Mouse (Mus musculus): Measurements from ENCODE around the gene Smurf2.
A peak's percentile ranks its signal among the peaks of the same experiment; 100 is the strongest.

Smurf2 gene

DNA sequence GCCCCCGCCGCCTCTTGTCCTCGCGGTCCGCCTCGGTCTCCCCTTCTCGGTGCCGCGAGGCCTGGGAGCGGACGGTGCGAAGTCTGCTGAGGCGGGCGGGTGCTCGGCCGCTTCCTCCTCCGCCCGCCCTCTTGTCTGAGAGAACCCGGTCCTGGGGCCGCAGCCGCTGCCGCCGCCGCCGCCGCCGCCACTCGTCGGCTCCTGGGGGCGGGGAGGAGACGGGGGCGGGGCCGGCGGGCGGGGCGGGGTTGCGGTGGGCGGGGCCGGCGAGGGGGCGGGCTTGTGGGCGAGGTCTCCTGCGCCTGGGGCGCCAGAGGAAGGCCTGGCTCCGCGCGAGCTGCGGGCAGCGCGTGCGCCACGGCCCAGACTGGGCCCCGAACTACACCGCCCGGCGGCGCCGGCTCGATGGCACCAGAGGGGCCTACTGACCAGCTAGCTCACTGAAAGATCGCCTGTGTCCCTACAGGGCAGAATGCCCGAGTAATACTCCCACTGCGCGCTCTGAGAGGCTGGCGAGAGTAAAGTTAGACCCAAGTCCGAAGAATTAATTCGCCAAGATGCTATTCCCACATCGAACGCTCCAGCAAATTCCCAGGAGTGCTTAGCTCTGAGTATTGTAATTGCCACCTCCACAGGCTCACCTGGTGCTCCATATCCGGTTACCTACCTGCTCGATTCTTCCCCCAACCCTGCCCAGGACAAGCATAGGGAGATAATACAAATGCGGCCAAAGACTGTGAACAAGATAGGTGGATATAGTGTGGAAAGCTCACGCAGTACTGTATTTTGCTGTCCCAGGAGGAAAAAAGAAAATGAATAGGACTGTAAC is at the start of gene Smurf2:
Gene Smurf2 (minus strand): TSS at position 165 of the 829 bp plus-strand sequence.
- DNase-seq (ENCODE audit: low read depth, low spot score), result peak; percentile 92

DNA sequence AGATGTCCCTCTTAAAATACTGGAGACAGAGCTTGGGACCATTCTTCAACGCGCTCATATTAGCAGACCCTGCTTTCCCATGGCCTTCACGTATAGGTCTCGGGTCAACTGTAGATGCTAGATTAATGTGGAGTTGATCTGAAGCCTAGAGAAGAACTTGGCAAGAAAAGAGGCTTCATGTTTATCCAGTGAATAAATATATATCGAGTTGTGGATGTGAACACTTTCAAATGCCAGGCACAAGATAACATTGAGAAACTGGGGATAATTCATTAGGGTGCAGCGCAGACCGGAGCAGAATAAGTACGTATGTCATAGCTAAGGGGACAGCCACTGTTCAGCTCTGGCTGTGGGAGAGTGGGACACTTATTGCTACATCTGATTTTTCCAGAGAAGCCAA is 49.3 kb upstream of the Smurf2 start:
- DNase-seq (ENCODE audit: low read depth, low spot score), result no peak

DNA sequence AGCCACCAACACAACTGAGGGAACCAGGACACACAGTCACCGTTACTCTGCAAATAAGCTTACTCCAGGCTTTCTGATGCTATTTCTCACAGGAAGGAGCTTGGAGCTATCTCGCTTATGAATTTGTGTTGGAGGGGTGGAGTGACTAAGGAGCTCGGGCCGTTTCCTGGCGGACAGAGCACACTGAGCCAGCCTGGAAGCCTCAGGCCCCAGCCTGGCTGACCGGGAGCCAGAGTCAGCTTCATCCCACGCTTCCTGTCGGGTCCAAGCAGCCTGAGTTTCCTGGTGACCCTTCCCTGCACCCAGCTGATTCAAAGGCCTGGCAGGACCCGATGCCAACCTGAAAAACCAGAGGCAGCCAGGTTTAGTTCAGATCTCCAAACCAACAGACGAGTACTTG is 47.1 kb upstream of the Smurf2 start:
- DNase-seq (ENCODE audit: low read depth, low spot score), result no peak

DNA sequence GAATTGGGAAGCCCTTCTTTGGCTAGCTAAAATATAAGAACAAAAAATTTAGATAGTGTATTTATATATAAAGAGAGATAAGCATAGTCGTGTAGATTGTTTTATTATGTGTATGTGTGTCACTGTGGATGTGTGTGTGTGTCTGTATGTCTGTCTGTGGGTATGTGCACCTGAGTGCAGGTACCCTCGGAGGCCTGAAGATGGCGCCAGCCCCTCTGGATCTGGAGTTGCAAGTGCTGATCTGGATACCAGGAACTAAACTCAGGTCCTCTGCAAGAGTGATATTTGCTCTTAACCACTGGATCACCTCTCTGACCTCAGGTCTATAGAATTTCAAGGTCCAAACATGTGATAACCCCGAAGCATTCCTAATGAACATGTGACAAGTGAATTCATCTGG is 45.4 kb upstream of the Smurf2 start:
- no peak for DNase-seq (ENCODE audit: low read depth, low spot score)

DNA sequence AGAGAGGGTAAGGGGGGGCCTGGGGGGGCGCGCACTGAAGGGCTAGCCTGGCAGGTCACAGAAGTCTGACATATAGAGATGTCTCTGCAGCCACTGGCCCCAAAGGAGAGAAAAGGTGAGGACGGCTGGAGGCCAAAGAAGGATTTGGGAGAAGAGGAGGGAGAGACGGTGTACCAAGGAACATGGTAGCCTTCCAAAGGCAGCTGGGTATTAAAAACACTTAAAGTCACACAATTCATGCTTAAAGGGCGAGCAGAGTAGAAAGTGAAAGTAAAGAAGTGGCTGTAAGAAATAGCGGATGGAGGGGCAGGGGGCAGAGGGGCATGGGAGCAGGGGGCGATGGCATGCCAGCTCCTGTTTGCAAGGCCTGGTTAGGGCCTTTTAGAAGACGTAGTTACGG is 41.8 kb upstream of the Smurf2 start:
- no peak for DNase-seq (ENCODE audit: low read depth, low spot score)

DNA sequence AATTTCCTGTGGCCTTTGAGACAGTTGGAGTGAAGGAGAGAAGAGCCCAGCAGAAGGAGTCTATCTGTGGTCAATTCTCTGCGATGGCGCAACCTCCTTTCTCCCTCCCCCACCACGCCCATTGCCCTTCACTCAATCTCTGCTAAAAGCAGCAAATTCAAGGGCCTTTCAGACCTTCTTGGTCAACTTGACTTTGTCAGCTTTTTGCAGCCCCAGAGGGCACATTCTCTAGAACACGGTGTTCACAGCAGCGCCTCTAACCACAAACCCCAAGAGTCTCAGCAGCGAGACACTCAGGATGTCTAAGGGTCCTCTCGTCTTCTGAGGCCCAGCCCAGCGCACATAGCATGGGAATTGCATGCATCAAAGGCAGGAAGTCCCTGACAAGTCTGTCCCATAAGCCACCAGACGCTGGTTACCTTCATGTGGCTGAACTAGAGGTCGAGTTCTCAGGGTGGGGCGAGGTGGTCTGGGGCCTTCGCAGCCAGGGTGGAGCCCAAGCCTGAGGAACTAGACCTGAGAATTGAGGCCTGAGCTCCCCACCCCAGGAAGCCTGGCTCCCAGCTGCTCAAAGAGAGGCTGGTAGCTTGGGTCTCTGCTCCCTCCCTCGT is 41.1 kb upstream of the Smurf2 start:
- DNase-seq (ENCODE audit: low read depth, low spot score), result no peak

DNA sequence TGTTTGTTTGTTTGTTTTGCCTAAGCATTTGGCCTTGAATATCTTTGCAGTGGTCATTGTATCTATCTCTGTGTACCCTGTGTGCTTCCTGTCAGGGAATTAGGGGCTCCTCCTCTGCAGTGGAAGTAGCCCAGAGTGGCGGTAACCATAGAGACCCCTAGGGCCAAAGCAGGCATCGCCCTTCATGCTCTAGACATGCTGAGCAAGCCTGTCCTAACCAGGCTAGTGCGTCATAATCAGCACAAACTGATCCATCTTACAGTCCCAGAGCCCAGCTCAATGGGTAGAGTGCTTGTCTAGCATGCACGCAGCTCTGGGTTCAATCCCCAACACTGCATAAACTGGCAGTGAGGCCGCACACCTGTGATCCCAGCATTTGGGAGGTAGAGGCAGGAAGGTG is 38.6 kb upstream of the Smurf2 start:
- no peak for DNase-seq (ENCODE audit: low read depth, low spot score)

DNA sequence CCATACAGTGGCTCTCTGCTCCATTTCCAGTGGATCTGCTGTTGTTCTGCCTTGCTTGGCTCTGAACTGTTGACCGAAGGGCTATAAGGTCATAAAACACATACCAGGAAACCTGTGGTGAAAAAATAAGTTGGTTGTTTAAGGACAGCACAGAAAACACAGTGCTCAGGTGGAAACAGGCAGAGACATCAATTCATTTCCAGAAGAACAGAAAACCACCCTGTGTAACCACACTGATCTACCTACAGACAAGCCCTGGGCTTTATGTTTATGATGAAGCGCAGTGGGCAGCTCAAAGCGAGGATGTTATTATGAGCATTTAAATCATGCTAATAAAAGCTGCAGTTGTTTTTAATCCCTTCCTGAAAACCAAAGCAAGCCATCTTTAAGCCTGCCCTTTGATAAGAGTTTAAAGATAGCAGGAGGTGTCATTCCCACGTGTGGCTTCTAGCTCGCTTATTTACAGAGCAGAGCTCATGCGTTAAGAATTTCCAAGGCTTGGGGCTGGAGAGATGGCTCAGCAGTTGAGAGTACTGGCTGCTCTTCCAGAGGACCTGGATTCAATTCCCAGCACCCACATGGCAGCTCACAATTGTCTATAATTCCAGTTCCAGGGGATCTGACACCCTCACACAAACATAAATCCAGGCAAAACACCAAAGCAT is 38.0 kb upstream of the Smurf2 start:
- DNase-seq (ENCODE audit: low read depth, low spot score), result no peak

DNA sequence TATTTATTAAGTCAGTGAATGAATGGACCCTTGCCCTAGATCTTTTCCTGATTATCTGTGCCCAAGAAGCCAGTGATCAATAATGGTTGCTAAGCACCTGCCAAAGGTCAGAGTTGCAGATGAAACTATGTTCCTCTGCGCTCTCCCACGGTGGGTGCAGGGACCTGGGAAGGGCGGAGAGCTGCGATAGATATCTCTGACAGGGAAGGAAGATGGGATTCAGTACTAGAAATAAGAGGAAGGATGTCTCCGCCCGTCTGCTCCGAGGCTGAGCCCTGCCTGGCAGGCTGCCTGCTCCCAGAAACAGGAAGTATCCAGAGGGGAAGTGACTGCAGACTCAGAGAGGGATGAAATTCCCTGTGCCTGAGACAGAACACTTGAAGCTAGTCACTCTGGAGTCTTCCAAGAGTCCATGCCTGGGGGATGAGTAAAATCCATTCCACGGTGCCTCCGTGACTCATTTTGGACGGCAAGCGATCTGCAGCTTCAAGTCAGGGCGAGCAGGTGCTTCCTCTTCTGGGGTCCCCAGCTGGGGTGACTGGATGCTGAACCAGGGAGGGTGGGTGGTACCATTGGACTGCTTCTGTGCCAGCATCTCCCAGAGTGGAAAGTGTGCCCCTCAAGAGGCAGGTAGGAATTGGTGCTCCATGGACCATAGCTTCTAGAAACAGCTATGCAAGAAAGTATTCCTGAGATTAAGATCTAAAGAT is 36.9 kb upstream of the Smurf2 start:
- no peak for DNase-seq (ENCODE audit: low read depth, low spot score)

DNA sequence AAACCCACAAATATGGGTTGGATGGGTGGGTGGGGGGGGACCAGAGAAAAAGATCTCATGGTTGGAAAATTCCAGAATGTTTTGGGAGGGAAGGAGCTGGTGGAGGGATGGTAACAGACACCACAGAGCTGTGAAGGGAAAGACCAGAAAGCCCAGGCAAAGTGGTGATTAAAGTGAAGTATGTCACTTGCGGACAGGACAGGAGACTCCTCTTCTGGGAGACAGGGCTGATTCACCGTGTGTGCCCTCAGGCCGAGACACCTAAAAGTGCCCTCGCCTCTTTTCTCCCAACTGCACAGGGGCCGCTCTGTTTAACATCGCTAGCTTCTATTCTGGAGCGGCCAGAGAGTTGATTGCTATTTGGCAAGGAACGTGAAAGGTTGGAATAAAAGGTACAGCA is 34.1 kb upstream of the Smurf2 start:
- DNase-seq (ENCODE audit: low read depth, low spot score), result no peak

DNA sequence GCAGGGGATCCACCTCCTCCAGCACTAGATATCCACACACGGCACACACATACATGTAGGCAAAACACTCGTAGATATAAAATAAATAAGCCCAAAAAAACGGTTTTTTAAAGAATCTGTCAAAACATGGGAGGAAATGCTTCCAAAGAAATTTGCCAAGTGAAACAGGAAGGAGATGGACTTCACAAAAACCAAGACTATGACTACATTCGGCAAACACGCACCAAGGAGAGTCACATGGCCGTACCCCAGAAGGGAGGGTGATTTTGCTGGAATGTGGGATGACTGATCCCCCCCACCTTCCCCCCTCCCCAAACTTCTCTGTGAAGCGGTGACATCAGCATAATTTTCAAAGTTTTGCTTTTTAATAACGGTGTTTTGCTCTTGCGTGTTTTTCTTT is 33.6 kb upstream of the Smurf2 start:
- no peak for DNase-seq (ENCODE audit: low read depth, low spot score)

DNA sequence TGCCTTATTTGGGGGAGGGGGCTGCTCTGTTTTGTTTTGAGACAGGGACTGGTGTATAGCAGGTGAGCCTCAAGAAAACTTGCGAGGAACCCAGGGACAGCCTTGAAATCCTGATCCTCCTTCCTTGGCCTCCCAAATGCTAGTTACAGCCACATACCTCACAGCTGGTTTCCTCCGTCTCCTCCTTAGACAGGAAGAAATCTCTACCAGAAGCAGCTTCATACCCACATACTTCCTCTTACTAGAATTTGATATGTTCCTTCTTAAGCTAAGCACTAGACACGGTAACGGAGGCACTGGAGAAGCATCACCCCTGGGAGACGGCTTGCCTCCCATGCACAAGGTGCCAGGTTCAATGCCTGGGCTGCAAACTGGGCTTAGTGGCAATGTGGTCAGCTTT is 16.8 kb upstream of the Smurf2 start:
- DNase-seq (ENCODE audit: low read depth, low spot score), result no peak

DNA sequence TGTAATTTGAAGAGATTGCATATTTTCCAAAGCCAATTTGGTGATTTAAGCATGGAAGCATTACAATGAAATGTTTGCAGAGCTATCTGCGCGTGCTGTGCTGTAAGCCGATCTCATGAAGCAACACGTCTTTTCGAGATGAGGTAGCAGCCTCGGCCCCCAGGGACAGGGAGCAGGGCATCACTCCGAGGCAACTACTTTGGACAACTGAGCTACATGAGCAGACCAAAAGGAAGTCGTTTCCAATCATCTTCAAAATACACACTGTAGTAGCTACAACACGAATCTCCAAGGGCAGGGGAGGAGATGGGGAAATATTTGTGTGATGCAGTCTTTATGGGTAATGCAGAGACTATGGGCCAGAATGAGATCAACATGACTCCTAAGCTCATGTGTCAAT is 9.9 kb upstream of the Smurf2 start:
- no peak for DNase-seq (ENCODE audit: low read depth, low spot score)

DNA sequence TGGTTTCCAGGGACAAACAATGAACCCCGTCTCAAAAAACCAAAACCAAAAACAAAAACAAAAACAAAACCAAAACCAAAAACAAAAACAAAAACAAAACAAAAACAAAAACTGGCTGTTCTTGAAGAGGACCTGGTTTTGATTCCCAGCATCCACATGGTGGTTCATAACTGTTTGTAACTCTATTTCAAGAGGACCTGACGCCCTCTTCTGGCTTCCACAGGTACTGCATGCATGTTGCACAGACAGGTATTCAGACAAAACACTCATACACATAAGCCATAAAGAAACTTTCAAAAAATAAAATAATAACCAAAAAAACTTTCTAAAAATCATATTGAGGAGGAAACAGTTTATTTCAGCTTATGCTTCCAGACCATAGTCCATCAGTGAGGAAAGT is 8.4 kb upstream of the Smurf2 start:
- no peak for DNase-seq (ENCODE audit: low read depth, low spot score)

DNA sequence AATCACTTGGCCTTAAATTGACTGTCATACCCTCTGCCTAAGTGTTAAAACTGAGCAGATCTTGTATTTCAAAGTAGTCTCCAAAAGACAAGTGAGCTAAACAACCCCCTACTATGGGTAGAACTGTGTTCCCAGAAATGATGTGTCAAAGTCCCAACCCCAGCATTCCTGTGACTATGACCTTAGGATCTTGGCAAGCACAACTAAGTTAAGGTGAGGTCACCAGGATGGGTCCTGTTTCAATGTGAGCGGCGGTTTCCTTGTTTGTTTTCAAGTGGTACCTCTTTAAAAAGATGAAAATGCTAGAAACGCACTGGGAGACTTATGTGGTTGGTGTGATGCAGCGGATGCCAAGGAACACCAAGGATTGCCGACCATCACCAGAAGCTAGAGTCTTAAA is 7.4 kb upstream of the Smurf2 start:
- DNase-seq (ENCODE audit: low read depth, low spot score), result no peak

DNA sequence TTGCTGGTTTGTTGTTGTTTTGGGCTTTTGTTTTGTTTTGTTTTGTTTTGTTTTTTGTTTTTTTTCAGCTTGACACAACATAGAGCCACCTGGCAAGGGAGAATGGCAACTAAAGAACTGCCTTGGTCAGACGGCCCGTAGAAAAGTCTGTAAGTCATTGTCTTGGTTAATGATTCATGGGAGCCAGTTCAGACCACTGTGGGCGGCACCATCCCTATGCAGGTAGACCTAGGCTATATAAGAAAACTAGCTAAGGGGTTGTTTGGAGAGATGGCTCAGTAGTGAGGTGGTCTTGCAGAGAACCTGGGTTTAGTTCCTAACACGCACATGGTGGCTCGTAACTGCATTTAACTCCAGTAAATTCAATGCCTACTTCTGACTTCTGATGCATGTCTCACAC is 6.7 kb upstream of the Smurf2 start:
- no peak for DNase-seq (ENCODE audit: low read depth, low spot score)

DNA sequence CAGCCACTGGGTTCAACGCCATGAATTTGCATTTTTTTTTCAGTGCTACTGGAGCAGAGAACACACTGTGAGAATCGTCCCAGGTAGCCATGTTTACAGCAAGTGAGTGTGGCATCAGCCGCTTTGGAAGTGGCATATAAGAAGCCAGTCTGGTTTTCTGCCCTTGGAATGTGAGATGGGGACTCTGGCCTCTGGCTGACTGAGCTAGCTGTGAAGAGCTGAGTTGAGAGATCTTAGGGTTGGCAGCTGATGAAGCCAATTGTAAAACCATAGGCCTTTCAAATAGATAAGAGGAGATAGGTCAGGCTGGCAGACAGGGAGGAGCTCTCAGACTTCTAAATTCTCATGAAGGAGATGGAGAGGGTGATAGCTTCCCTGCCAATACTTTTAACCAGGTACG is 6.2 kb upstream of the Smurf2 start:
- DNase-seq (ENCODE audit: low read depth, low spot score), result no peak

DNA sequence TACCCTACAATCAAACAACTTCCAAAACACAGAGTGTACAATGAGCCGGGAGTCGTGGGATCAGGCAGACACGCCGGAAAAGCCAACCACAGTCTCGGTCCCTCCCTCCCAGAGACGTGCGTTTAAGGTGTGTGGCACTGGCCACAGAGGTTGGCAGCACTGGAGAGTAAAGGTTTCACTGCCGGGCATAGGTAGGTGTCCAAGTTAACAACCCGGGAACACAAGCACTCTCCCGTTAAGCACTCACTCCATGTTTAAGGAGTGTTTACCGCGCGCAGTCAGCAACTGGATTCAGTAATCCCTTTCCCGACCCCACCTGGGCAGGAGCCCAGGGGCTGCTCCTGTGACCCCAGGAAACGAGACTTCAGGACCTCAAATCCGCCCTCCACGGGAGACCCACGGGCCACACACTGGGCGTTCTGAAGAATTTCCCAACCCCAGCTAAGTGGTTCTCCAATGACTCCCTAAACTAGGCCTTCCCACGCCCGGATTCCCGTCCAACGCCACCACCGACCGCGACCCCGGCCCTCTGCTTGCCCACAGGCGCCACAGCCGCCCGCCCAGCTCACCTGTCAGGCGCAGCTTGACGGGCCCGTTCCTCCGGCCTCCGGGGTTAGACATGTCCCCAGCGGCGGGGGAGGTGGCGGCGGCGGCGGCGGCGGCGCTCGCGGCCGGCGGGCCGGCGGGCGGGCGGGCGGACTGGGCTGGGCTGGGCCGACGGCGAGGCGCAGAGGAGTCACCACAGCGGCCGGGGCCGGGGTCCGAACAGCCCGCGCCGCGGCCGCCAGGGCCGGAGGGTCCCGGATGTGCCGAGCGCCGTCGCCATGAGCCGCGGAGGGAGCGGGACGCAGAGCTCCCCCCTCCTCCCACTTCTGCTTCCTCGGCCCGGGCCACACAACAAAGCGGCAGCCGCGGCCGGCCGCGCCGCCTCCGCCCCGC is 634 bp downstream of the Smurf2 start:
- DNase-seq (ENCODE audit: low read depth, low spot score), result peak; percentile 74

DNA sequence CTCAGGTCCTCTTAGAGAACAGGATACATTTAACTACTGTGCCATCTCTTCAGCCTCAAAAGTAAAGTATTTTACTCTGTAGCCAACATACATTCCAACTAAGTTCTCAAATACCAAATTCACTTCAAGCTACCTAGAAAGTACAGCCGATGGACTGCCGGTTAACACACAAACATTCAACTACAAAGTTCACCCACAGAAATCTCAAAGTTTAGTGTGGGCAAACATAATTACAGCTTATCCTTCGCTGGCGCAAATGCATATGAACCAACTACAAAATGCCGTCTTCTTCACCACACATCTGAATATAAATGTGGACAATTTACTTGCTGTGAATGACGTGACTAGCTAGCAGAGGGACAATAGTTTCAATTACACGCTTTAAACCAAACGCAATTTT is 1.6 kb downstream of the Smurf2 start:
- no peak for DNase-seq (ENCODE audit: low read depth, low spot score)

DNA sequence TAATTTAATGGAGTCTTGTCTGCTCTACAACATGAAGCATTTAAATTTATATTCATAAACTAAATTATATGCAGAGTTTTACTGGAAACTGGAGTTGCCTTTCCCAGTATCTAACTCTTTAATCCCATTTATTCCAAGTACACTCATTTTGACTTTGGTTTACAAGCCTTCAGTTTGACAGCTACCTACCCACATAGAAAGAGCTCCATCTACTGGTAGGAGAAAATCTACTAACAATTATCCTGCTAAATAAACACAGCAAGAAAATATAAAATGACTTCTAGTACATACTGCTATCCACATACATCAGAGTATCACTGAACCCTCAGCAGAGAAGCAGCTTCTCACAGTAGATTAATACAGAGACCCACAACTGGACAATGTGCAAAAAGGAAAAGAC is 9.3 kb downstream of the Smurf2 start:
- DNase-seq (ENCODE audit: low read depth, low spot score), result no peak

DNA sequence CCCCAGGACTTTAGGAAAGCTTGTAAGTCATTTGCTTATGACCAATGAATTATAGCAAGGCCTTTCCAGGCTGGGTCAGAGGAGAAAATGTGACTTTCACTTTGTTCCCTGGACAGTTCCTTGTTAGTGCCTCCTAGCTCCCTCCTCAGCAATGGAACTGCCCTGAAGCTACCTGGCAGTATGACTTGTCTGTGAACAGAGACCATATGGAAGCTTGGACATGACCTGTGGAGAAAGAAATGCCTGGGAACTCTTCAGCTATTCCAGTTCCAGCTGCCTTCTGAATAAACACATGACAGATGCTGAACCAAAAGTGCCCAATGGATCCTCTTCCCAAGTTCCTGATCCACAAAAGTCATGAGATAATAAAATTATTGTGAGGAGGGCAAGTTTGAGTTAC is 12.5 kb downstream of the Smurf2 start:
- DNase-seq (ENCODE audit: low read depth, low spot score), result no peak
